Mouse (Mus musculus): ENCODE results near the gene Rin2. TPM values are rescaled to one million over a fixed set of nuclear protein-coding genes. Genes with fewer than 3 reads are reported as not detected.

Rin2 gene
- polyA plus RNA-seq, 2 experiments: 38.1 to 49.7 TPM

DNA sequence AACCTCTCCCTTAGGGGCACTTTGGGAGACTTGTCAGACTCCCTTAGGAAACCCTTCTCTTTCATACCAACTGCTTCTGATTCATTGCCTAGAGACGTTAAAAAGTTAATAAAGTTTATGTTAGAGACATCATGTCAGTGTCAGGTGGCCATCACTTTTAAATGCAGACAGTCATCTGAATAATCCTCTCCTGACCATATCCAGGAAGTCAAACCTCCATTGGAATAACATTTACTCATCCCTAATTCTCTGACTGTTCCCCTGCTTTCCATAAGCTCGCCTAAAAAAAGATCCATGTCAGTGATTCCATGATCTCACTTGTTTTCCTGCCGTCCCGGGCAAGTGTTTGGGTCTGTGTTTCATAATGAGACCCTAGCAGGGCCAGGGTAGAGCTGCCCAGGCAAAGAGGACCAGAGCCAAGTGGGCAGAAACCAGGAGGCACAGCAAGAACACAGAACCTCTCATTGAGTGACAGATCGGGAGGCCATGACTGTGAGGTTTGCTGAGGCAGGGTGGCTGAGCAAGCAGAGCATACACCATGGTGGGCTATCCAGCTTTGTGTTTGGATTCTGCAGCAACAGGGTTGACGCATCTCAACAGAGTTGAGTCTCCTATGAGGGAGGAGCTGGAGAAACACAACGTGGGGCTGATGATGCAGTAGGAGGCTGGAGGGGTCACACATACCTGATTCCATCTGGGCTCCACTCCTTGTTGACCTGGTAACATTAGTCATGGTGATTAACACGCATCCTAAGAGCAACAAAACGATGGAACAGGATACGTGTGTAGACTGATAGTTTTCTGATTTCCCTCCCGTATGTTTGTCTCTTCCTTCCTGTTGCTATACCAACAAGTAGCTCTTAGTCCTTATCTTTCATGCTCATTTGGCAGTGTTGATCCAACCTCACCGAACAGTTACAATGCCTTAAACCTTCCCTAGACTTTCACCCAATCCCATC is 81.1 kb downstream of the Rin2 start:
- H3K36me3 ChIP-seq (ENCODE audit: control insufficient read depth, insufficient read depth, low read length): no peaks in the 10 kb centered on the region
- ATAC-seq (ENCODE audit: low FRiP score, low read depth) (no peak), DNase-seq (ENCODE audit: low spot score) (no peak)
- H3K4me1 ChIP-seq (ENCODE audit: control insufficient read depth, insufficient read depth, low read length): peaks cover 12% of the 10 kb centered on the region
- TF ChIP-seq POLR2A (IDR thresholded peaks at IDR 0.05; ENCODE audit: borderline replicate concordance, extremely low read depth, insufficient read depth, insufficient read length): no peak
- no peaks in the 10 kb centered on the region for H3K27me3 ChIP-seq (ENCODE audit: control insufficient read depth, insufficient read depth, low read length)
- H3K27ac ChIP-seq (replicated peaks; ENCODE audit: low read depth, low read length): no peak overlapping the region
- no peak overlapping the region for H3K4me2 ChIP-seq (replicated peaks; ENCODE audit: low read depth, low read length, severe bottlenecking)
- 86% methylated on average over 12 of the region's 12 CpGs for WGBS
- no peak overlapping the region for H3K4me3 ChIP-seq (replicated peaks; ENCODE audit: low read length)
- no peaks in the 10 kb centered on the region for H3K9me3 ChIP-seq (ENCODE audit: control insufficient read depth, low read length)
- no peak overlapping the region for H3K9ac ChIP-seq (ENCODE audit: low read depth, low read length, severe bottlenecking)

DNA sequence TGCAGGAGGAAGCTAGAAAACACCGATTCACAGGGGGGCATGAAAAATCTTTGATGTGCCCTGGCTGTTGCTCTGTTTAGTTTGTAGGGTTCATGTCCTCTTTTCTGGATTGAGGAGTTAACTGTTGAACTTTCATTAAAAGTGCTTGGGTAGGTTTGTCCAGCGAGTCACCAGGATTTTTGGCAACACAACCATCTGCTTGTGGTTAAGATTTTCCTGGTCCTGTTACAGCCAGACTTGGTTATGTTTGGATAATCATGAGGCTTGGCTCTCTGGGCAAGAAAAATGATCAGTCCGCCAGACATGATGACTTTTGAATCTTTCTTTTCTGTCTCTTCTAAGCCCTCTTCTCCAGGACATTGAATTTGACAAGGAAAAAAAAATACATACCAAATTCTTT is 85.1 kb downstream of the Rin2 start:
- no peak for TF ChIP-seq POLR2A (IDR thresholded peaks at IDR 0.05; ENCODE audit: borderline replicate concordance, extremely low read depth, insufficient read depth, insufficient read length)
- no peak overlapping the region for H3K27ac ChIP-seq (replicated peaks; ENCODE audit: low read depth, low read length)
- peaks cover 5% of the 10 kb centered on the region; the same call in 1 of the 2 replicates for H3K4me1 ChIP-seq (ENCODE audit: control insufficient read depth, insufficient read depth, low read length)
- no peak overlapping the region for H3K4me2 ChIP-seq (replicated peaks; ENCODE audit: low read depth, low read length, severe bottlenecking)
- H3K36me3 ChIP-seq (ENCODE audit: control insufficient read depth, insufficient read depth, low read length): no peaks in the 10 kb centered on the region
- 53% methylated on average over 3 of the region's 3 CpGs for WGBS
- no peaks in the 10 kb centered on the region for H3K27me3 ChIP-seq (ENCODE audit: control insufficient read depth, insufficient read depth, low read length)
- no peak for DNase-seq (ENCODE audit: low spot score)
- H3K9me3 ChIP-seq (ENCODE audit: control insufficient read depth, low read length): no peaks in the 10 kb centered on the region
- H3K4me3 ChIP-seq (replicated peaks; ENCODE audit: low read length): no peak overlapping the region
- no peak overlapping the region for H3K9ac ChIP-seq (ENCODE audit: low read depth, low read length, severe bottlenecking)
- ATAC-seq (ENCODE audit: low FRiP score, low read depth): no peak

DNA sequence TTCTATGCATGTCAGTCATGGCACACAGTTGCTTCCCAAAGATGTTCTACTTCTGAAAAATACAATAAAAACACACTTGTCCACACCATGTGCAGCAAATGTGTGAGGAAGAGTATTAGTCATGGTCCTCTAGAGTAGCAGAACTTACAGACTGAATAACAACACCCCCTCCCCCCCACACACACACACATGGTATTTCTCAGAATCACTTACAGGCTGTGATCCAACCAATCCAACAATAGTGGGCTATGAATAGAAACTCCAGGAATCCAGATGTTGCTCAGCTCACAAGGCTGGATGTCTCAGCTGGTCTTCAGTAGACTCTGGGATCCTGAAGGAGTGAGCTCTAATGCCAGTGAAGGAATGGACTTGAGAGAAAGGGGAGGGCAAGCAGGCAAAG is 86.4 kb downstream of the Rin2 start:
- no peak for DNase-seq (ENCODE audit: low spot score)
- no peak for ATAC-seq (ENCODE audit: low FRiP score, low read depth)
- H3K4me2 ChIP-seq (replicated peaks; ENCODE audit: low read depth, low read length, severe bottlenecking): no peak overlapping the region
- H3K4me1 ChIP-seq (ENCODE audit: control insufficient read depth, insufficient read depth, low read length): peaks cover 5% of the 10 kb centered on the region; the same call in 1 of the 2 replicates
- H3K27ac ChIP-seq (replicated peaks; ENCODE audit: low read depth, low read length): no peak overlapping the region
- no peaks in the 10 kb centered on the region for H3K36me3 ChIP-seq (ENCODE audit: control insufficient read depth, insufficient read depth, low read length)
- no peak overlapping the region for H3K4me3 ChIP-seq (replicated peaks; ENCODE audit: low read length)
- H3K9me3 ChIP-seq (ENCODE audit: control insufficient read depth, low read length): no peaks in the 10 kb centered on the region
- H3K27me3 ChIP-seq (ENCODE audit: control insufficient read depth, insufficient read depth, low read length): no peaks in the 10 kb centered on the region
- H3K9ac ChIP-seq (ENCODE audit: low read depth, low read length, severe bottlenecking): no peak overlapping the region
- TF ChIP-seq POLR2A (IDR thresholded peaks at IDR 0.05; ENCODE audit: borderline replicate concordance, extremely low read depth, insufficient read depth, insufficient read length): no peak

GRCm38 (mm10) chr2:145769964-145770363 is 94.9 kb downstream of the Rin2 start:
- WGBS: 51% methylated on average over 10 of the region's 10 CpGs

GRCm38 (mm10) chr2:145770730-145771536 is 95.9 kb downstream of the Rin2 start:
- no peaks in the 10 kb centered on the region for H3K27me3 ChIP-seq (ENCODE audit: control insufficient read depth, insufficient read depth, low read length)
- no peaks in the 10 kb centered on the region for H3K36me3 ChIP-seq (ENCODE audit: control insufficient read depth, insufficient read depth, low read length)
- ATAC-seq (ENCODE audit: low FRiP score, low read depth) (peak; percentile 45; the same call in 1 of the 2 replicates), DNase-seq (ENCODE audit: low spot score) (peak; percentile 72)
- H3K4me1 ChIP-seq (ENCODE audit: control insufficient read depth, insufficient read depth, low read length): peaks cover 23% of the 10 kb centered on the region
- H3K9ac ChIP-seq (ENCODE audit: low read depth, low read length, severe bottlenecking): no peak overlapping the region
- 0 out of 2 replicates have a peak overlapping the region, but pooled peaks have one; percentile 22 for H3K27ac ChIP-seq (replicated peaks; ENCODE audit: low read depth, low read length)
- H3K4me3 ChIP-seq (replicated peaks; ENCODE audit: low read length): no peak overlapping the region
- no peak for TF ChIP-seq POLR2A (IDR thresholded peaks at IDR 0.05; ENCODE audit: borderline replicate concordance, extremely low read depth, insufficient read depth, insufficient read length)
- no peak overlapping the region for H3K4me2 ChIP-seq (replicated peaks; ENCODE audit: low read depth, low read length, severe bottlenecking)
- 67% methylated on average over 7 of the region's 7 CpGs for WGBS
- no peaks in the 10 kb centered on the region for H3K9me3 ChIP-seq (ENCODE audit: control insufficient read depth, low read length)

More at GRCm38 (mm10) chr2:145769964-145770363, 94.9 kb downstream of the Rin2 start:
- Histone ChIP-seq H3K9ac (ENCODE audit: low read depth, low read length, severe bottlenecking) (no peak overlapping the region), H3K9me3 (ENCODE audit: control insufficient read depth, low read length) (no peaks in the 10 kb centered on the region), H3K27me3 (ENCODE audit: control insufficient read depth, insufficient read depth, low read length) (no peaks in the 10 kb centered on the region), H3K4me1 (ENCODE audit: control insufficient read depth, insufficient read depth, low read length) (peaks cover 23% of the 10 kb centered on the region), H3K4me3 (replicated peaks; ENCODE audit: low read length) (no peak overlapping the region), H3K4me2 (replicated peaks; ENCODE audit: low read depth, low read length, severe bottlenecking) (no peak overlapping the region), H3K27ac (replicated peaks; ENCODE audit: low read depth, low read length) (no peak overlapping the region), H3K36me3 (ENCODE audit: control insufficient read depth, insufficient read depth, low read length) (no peaks in the 10 kb centered on the region)
- TF ChIP-seq POLR2A (IDR thresholded peaks at IDR 0.05; ENCODE audit: borderline replicate concordance, extremely low read depth, insufficient read depth, insufficient read length): no peak
- no peak for ATAC-seq (ENCODE audit: low FRiP score, low read depth)
- DNase-seq (ENCODE audit: low spot score): no peak

All from limb, embryonic 14.5 days (tissue).